Mouse (Mus musculus) embryo, embryonic 10 days (tissue): ENCODE data around the gene Dnm3.

Experiments used
- DNase-seq: peaks from one replicate; pipeline ENCODE4 v3.0.0-alpha.2; 2015; ENCODE audit warnings: low spot score

The Dnm3 gene

DNA sequence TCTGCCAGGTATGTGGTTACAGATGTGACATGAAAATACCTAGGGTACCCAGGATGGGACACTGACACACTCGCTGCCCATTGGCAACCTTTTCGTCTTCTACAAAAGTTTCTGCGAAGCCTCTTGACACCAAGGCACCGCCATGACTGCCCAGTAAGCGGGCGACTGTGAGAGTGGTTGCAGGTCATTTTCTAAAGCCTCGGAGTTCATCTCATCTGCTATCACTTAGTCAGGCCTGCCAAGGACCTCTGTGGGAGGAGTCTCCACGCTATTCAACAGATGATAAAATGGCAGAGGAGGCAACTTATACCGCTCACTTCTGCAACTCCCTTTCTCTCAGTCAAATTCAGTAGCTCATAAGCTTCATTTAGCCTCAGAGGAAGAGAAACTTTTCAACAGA, 268.8 kb downstream of the Dnm3 start:
- DNase-seq: peak; percentile 51

DNA sequence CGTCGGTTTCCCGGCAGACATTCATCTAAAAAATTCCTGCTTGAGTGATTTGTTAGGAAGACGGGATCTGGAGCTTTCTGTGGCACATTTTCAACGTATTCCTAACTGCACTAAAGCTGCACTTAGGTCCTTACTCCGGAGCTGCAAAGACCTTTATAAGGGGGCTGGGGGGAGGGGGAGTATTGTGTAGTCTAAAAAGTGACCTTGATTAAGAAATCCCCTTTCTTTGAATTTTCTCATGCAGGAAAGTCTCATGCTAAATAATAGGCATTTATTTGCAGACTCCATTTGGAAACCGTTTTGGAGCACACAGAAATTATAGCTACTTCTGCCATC, 270.2 kb downstream of the Dnm3 start:
- DNase-seq: no peak

DNA sequence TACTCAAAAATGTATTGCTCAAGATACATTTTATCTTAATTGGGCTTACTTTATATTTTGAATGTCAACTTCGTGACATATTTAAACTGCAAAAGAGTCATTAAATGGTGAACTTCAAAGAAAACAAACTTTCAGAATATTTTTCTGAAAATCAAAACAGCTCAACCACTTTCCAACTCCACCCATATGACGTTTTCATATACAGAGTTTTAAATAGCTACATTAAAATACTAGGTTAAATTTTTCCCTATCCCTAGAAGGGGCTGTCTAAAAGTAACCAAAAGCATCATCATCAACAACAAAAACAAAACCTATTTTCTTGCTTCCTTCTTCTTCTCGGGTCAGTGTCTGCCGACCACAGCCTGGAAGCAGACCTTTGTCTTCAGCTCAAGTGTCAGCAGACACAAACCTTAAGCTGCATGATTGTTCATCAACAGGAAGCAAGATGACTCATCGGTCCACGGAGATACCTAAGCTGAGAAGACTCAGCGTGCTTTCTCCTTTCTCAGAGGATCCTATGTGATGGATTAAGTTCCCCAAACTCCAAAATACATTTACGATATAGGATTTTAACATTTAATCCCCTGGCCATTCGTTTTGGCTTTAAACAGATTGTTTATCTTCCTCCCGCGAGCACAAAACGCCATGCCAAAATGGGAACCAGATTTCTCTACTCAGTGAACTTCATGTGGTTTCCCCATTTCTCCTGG, 270.7 kb downstream of the Dnm3 start:
- peak; percentile 65 for DNase-seq

DNA sequence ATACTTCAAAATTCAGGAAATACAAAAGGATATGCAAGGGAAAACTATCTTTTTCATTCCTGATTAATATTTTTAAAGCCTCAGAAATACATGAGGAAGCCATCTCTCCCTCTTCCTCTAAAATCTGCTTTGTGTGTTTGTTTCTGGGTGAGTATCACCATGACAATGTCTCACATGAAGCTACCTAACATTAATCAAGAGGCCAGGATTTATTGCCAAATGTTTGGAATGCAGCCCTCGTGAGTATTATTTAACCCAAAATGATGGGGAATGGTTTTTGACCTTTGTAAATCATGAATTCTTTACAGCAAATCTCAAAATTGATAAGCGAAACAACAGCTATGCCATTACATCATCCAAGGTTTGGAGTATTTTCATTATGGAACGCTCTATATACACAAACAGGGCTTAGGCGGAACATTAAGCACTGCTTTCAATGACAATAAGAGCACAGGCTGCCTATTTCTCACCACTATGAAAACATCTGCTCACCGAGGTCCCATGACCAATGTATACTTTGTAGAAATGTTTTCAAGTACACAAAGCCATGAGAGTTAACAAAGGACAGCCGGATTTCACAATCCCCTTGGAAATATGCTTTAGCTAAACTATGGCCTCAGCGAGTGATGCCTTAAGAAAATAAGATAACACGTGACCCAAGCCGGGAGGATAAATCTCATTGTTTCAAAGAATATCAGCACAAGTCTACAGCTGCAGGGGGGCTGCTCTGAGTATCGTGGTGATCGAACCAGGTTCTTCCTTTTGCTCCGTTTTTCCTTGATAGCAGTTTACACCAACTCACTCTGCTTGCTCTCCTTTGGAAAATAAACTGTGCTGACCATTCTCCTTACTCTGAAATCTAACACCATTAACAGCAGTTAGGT, 275.1 kb downstream of the Dnm3 start:
- DNase-seq: no peak

DNA sequence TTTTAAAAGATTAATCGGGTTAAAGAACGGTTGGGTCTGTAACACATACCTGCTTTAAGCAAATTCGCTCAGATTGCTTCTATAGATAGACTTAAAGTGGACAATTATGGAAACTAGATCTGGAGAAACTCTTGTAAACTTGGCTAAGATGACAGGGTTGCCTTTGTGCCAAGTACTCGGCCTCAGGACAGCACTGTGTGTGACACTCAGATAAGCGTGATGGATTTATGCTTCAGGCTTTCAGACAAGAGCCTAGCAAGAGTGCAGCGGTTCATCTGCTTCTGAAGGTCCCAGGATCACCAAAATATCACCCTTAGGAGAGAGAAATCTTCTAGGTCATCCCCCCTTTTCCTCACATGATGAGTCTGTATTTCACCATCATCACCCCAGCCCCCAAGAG, 277.4 kb downstream of the Dnm3 start:
- no peak for DNase-seq

DNA sequence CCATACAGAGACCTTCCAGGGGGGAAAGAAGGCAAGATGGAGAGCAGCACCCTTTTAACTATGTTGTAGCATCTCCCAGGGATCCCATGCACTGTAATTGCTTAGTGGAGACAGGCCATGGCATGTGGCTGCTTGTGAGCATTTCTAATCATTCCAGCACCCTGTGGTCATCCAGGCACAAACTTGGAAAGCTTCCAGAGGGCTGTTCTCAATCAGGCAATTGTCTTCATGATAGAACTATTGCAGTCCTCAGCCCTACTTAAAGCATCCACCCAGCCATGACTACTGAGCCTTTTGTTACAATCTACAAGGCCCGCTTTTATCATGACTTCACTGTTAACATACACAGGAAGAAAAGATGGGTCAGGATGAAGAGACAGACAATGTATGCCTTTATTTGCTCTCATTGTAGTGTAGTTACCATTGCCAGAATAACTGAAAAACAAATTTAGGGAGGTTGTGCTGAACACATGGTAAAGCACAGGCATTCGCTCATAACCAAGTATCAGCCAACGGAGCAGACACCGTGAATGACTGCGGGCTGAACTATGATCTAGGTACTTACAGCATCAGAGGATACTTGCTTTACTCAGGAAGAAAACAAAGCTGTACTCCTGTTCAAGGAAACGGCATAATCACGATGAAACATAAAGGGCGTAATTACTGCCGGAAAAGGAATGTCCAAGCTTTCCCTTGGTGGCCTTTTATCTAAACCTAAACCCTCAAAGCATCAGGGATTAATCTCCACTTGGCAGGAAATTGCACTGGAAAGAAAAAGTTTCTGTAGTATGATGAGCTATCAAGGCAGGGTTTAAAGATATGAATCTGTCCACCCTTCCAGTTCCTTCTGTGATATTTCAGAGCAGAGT, 280.8 kb downstream of the Dnm3 start:
- no peak for DNase-seq

DNA sequence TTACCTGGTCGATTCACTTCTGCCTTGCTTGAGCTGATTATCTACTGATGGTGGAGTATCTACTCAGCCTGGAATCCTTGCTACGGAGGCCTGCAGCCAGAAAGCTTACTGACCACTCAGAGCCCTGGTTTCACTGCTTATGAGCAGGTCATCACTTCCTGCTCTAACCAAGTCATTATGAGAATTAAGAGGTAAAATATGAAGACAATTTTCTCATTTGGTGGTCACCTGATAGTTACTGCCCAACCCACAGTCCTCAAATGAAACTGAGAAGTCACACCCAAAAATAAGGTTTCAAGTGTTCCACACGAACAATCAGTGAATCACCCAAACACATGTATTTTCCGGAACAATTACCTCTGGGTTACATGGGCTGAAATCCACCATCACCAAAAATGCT, 289.1 kb downstream of the Dnm3 start:
- DNase-seq: no peak

DNA sequence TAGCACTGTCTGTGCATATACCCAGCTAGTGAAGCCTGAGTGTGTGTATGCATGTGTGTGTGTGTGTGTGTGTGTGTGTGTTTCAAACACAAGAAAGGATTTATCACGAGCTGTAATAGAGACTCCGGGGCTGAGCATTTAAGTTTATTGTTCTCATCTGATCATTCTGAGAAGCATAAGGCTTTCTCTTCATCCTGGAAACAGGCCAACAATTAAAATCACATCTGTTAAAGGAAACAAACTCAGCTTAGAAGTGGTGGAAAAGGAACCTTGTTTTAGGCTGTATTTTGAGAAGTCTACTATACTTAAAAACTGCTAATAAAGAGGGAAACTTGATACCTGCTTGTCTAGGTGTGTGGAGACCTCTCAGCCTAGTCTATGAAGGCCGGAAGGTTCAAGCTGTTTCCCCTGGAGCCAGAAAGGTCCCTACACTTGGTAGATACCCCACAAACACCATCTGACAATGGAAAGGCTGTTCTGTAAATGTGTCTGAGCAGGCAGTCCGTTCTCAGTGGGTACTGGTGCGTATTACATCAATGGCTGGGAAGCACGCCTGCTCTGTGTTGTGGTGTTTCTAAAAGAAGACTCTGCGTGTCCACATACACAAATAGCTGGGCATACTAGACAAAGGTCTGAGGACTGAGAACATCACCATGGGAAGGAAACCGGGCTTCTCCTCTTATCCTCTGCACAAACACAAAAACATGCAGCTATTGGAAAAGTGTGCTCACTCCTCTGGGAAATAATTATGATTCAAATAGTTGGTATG, 290.3 kb downstream of the Dnm3 start:
- no peak for DNase-seq

DNA sequence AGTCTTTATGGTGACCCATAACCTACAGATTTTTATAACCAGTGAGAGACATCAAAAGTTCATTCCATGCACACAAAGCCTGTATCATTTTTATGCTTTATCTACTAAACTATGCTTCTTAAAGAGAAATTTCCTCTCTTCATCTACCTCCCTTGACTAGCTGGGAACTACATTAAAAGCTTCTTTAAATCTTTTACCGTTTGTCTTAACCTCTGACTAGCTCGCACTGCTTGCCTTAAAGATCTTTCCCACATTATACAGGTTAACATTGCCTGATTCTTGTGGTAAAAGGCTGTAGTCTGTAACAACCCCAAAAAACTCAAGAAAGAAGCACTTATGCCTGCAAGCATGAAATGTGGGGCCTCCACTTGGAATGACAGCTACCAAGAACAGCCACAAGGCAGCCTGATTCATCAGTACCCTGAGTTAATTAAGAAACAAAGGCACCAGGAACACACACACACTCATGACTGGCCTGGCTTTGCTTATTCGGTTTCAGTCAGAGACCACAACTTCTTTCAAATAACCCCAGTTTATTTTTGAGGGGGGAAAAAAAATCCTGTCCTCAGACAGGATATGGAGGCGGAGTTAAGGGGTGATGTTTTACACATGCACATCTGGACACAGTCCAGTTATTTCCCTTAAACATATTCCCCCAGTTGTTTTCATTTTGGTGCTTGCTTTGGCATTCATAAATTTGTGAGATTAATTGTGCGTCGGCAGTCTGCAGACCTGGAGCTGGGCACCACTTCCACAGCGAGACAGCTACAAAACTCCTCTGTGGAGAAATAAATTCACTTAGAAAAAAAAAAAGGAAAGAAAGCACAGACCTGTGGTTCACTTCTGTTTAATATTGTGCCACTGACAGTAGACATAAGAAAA, 291.1 kb downstream of the Dnm3 start:
- peak; percentile 17 for DNase-seq

DNA sequence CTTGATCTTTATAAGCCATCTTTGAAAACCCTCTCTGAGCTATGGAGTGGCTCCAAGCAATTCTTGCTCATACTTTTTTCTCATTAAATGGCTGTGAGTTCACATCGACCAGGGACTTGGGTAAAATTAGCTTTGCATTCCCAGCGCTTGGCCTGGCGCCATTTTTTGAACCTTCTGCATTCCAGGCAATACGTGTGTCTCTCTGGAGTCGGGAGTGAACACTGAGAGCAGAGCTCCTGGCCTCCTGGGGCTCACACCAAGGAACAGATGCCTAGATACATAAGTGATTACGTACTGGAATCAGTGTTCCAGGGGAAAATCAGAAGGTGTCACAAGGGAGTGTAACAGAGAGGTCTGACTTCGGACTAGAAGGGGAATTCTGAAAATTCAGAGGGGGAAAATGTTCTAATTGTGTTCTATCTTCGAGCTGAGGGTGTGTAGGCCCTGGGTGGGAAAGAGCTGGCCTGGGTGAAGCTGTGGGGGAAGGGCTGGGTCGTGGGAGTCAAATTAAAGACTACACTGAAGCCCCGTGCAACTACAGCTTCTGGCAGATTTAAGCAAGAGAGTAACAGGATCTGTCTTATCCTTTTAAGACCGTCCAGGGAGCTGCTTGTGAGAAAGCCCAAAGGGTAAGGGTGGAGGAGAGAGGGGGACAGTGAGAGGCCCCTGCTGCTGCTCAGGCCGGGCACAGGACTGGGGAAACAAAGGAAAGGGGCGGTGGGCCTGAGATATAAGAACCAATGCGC, 293.7 kb downstream of the Dnm3 start:
- DNase-seq: no peak

DNA sequence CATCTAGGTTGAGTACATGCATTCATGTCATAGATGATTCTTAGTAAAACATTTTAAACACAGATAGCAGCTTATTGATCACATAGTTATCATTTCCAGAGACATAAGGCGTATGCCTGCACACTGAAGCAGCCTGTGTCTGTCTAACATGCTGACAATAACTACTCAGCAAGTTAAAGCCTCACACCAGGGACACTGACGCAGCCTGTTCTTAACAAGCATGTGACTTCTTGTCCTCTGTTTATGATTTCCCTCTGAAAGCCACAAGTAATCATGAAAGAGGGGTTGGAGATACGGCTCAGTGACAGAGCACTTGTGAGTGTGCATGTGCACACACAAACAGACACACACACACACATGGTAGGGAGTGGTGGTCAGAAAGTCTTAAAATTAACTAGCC, 294.4 kb downstream of the Dnm3 start:
- DNase-seq: no peak

DNA sequence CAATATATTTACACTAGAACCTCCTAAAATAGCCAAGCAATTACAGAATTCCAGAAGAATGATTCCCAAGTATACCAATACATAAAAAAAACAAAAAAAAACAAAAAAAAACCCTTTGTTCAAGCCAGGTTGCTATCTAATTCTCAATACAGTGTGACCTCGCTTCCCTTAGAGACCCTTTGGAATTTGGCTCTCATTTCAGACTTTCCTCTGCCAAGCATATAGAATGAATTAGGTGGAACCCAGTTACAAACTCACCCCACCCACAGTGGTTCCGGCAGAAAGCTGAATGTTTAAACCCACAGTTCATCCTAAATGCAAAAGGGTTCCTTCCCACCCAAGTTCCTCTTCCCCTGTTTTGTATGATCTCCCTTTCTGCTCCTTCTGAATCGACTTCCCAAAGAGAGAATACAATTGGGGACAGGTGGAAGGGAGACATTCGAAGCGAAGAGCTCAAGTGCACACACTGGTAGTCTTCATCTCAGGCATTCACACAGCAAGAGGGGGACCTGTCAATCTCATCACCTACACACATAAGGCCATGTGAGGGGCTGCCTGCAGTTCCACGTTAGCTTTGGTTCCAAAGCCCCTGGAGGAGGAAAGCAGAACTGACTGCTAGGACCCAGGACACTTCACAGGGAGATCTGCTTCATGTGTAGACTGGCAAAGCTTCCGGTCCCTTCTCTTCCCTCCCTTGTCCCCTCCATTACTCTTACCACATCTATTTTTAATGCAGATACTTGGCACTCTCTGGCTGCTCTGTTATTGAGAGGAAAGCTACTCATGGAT, 296.5 kb downstream of the Dnm3 start:
- no peak for DNase-seq

DNA sequence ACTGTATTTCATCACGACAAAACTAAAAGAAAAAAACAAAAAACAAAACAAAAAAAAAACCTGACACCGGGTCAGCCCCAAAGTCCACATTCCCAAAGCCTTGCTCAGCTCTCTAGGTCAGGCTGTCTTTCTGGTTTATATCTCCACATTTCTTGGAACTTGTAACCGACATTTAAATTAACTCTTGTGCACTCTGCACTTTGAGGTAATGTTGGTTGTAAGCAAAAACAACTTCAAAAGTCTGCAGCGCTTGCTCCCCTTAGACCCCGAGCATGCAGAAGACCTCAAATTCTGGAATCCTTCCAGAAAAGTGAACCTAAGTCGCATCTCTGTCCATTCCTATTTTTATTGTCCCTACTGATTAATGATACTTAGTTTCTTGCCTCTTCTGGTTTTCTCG, 297.4 kb downstream of the Dnm3 start:
- DNase-seq: no peak

DNA sequence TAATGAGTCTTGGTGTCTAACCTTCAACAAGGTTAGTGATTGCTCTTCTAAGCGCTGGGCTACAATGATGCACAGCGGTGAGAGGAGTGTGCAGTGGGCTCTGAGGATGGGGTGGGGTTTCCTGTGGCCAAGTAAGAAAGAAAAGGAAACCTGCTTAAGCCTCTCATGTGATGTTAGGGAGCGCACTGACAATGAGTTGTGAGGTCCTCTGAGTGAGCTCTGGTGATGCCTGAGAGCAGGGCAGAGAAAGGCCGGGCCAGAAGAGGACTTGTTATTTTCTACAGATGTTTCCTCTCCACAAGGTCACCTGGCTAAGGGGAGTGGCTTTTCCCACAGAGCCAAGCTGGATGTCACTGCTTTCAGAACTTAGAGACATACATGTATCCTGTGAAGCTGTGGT, 298.4 kb downstream of the Dnm3 start:
- DNase-seq: no peak

DNA sequence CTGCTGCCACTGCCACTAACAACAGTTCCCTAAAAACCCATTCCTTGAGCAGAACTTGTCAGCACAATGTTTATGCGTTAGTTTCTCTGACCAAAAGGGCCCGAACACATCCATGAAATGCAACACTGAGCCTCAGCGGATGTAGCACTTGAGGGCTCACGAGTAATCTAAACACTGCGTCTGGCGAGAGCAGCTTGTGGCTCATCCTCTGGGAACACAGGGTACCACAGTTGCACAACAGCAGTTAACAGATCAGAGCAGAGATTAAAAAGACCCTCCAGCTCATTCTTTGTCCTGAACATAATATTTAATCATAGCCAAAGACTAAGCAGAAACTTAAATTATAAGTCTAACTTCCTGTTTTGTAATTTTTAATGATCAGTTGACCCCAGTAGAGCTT, 305.0 kb downstream of the Dnm3 start:
- DNase-seq: no peak

DNA sequence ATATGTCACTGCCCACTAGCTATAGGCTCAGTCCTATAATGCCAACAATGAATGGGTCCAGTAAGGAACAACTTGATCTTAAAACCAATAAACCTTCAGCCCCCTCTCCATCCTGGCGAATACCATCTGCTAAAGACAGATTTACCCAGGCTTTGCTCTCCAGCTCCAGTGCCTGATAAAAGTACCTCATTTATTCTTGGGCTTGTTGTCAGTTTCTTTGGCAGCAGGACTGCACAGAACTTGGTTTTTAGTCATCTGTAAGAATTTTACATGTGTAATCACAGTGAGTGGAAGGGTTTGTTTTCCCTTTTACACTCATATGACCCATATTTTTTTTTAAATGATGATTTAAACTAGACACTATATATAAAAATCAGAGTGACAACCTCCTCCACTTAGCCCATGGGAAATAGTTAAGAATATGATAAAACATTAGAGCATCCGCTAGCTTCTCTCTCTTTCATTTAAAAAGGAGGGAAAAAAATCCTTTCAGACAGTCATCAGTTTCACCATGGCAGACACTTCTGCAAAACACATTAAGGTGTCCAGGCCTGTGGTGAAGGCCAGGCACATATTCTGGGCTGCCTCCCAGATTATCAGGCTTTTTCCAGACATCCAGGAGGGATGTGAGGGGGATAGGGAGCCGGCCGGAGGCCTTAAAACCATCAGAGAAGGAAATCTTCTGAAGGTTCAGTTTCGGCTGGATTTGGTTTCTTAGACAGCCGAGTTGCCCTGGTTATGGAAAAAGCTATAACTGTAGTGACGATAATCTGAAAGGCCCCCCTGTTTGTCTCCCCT, 313.9 kb downstream of the Dnm3 start:
- no peak for DNase-seq

DNA sequence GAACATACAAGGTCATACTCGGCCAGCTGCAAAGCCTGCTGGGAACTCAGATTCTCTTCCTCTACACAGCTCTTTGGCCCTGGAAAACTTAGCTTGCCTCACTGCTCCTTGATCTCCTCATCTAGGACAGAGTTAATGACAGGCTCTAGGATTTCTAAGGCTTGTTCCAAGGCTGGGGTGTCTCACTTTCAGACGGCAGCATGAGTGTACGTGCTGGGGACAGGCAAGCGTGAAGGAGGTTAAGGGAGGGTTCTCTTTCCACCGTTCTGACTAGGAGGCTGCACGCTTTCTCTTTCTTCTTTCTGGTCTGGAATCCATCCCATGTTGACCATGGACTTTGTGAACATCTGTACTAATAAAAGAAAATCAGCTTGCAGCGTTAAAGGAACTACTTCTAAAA, 315.2 kb downstream of the Dnm3 start:
- DNase-seq: no peak

DNA sequence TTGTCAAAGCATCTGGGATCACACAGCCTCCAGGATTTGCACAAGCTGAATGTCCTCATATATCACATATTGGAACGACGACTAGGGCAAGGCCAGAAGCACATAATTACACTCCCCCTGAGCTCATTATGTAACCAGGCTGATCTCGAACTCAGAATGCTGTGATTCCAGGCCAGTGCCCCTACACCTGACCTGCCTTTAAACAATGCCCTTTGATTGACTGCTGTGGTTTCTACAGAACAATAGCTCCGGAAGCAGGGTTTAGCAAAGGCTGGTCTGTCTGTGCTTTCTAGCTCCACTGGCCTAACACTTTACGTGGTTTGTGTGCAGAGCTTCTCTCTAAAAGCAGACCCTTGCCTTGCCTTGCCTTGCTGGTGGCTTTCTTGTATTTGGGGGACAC, 315.6 kb downstream of the Dnm3 start:
- DNase-seq: no peak

DNA sequence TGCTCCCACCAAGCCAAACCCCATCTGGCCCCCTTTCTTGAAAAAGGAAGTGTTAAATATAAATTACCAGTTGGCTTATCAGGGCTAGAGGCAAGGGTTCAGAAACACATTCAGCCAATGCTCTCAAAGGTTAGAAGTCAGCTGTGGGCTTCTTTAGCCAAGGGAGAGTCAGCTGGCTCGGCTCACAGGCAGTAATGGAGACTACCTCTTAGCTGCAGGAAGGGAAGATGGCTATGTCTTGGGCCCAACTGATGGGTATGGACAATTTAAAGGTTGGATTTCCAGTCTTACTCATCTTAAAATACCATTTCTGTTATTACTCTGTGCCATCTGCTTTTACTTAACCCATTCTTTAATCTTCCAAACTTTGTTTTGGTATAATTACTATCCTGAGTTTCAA, 317.1 kb downstream of the Dnm3 start:
- DNase-seq: no peak
